Mouse (Mus musculus): ENCODE data around the gene Umps. TPM values are rescaled to one million over a fixed set of nuclear protein-coding genes. Genes with fewer than 3 reads are reported as not detected.

Gene Umps
- polyA plus RNA-seq (2014; fragmentation: Nextera tagmentation; extraction: Ambion mirVana) = 77.4 and 79.9 TPM in 2 replicates

DNA sequence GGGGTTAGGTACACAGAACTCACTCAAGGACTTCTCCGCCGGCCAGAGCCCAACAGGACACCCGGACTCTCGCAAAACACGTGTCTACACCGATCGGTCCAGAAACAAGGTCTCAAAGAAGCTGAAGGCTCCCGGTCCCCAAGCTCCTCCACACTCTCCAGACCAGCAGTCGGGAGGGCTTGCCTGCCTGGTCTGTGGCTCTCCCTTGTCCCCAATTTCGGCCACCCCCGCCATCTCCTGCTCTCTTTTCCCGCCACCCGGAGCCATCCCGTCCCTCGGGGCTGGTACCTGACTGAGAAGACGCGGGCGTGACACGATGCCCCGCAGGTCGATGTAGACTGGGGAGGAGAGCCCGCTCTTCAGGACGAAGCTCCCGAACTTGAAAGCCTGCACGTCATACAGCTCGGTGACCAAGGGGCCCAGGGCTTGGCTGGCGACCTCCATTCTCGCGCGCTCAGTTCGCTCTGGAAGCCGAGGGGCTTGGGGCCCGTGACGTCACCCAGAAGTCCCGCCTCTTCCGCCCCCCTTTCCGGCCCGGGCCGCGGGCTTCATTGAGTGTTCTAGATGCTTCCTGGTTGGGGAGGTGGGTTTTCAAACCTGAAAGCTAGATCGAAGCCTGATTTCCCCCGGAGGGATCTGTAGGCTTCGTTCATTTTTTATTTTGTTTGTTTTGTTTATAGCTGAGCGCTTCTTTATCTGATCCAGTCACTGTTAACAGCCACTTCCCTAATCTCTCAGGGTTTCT is at the start of gene Umps:
Umps (minus strand) TSS at position 501 of the 745 bp plus-strand sequence.
- Histone ChIP-seq H3K27me3 (ENCODE audit: control insufficient read depth, insufficient read depth, low read length) (no peaks in the 10 kb centered on the region), H3K4me1 (replicated peaks; ENCODE audit: control insufficient read depth, insufficient read depth, low read length) (peaks cover 9% of the 10 kb centered on the region; the same call in 1 of the 2 replicates), H3K27ac (ENCODE audit: low read depth, low read length) (peak within 1 kb of the TSS; percentile 12; the same call in 1 of the 2 replicates), H3K9ac (ENCODE audit: low read length) (peak within 1 kb of the TSS; percentile 94), H3K4me3 (ENCODE audit: low read depth, low read length) (peak within 1 kb of the TSS; percentile 84), H3K4me2 (ENCODE audit: low read depth, low read length, severe bottlenecking) (peak within 1 kb of the TSS; percentile 64), H3K36me3 (ENCODE audit: control insufficient read depth, insufficient read depth, low read length) (peaks cover 8% of the 10 kb centered on the region), H3K9me3 (ENCODE audit: control insufficient read depth, low read length) (no peaks in the 10 kb centered on the region)
- WGBS = 2% methylated on average over 44 of the region's 44 CpGs
- DNase-seq (ENCODE audit: low spot score) (peak; percentile 92), ATAC-seq (replicated peaks; ENCODE audit: low FRiP score) (peak; percentile 91)

DNA sequence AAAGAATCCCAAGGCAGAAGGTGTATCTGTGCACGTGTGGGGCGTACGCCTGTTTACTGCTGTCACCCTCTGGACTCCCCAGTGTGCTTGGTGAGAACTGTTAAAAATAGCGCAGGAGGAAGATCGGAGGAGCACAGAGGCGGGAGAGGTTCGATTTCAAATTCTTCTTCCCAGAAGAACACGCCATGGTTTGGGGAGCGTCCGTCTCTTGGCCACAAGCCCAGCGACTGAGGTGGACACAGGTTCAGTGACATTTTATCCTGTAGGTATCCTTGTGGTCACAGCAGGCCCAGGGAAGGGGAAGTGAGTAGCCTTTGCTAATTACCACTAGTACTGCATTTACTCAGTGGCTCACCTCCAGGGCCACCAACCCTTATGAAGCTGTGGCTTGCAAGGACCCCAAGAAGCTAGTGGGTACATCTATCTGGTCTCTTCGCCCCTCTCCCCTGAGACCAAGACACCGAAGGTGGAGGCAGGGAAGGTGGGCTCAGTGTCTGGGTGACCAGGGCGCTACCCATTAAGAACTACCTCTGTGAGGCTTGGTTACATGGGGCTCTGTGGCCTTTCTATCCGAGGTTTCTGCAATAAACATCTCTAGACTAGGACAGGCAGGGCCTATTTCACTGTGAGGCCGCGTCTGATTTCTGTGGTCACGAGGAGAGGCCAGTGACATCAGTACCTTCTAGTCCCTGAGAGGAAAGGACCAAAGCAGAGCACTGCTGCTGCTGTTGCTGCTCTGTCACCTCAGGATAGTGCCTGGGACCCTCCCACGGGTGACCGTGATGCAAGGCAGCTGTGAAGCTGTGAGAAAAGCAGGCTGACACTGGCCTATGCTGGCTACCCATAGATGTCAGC is 45.4 kb upstream of the Umps start:
- DNase-seq (ENCODE audit: low spot score) = no peak
- Histone ChIP-seq H3K27ac (ENCODE audit: low read depth, low read length) (no peak overlapping the region), H3K9ac (ENCODE audit: low read length) (no peak overlapping the region), H3K4me1 (replicated peaks; ENCODE audit: control insufficient read depth, insufficient read depth, low read length) (no peaks in the 10 kb centered on the region), H3K4me3 (ENCODE audit: low read depth, low read length) (no peak overlapping the region), H3K9me3 (ENCODE audit: control insufficient read depth, low read length) (peaks cover 3% of the 10 kb centered on the region; the same call in 1 of the 2 replicates), H3K4me2 (ENCODE audit: low read depth, low read length, severe bottlenecking) (no peak overlapping the region), H3K36me3 (ENCODE audit: control insufficient read depth, insufficient read depth, low read length) (no peaks in the 10 kb centered on the region), H3K27me3 (ENCODE audit: control insufficient read depth, insufficient read depth, low read length) (no peaks in the 10 kb centered on the region)
- 92% methylated on average over 20 of the region's 20 CpGs for WGBS
- no peak for ATAC-seq (replicated peaks; ENCODE audit: low FRiP score)

DNA sequence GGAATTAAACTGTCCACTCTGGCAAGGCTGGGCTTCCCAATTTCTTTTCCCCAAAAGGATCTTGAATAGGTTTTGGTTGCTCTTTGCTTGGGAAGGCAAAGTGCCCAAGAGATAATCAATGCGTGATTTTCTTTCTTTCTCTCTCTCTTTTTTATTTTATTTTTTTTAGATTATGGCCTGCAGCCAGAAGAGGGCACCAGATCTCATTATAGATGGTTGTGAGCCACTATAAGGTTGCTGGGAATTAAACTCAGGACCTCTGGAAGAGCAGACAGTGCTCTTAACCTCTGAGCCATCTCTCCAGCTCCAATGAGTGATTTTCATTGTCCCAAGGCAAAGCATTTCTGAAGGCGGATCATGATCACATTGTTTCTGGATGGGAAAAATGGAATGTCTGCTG is 42.7 kb upstream of the Umps start:
- H3K4me3 ChIP-seq (ENCODE audit: low read depth, low read length) = no peak overlapping the region
- H3K36me3 ChIP-seq (ENCODE audit: control insufficient read depth, insufficient read depth, low read length) = no peaks in the 10 kb centered on the region
- no peak for ATAC-seq (replicated peaks; ENCODE audit: low FRiP score)
- H3K27me3 ChIP-seq (ENCODE audit: control insufficient read depth, insufficient read depth, low read length) = no peaks in the 10 kb centered on the region
- no peak for DNase-seq (ENCODE audit: low spot score)
- 90% methylated on average over 2 of the region's 2 CpGs for WGBS
- no peak overlapping the region for H3K9ac ChIP-seq (ENCODE audit: low read length)
- H3K4me2 ChIP-seq (ENCODE audit: low read depth, low read length, severe bottlenecking) = no peak overlapping the region
- H3K4me1 ChIP-seq (replicated peaks; ENCODE audit: control insufficient read depth, insufficient read depth, low read length) = no peaks in the 10 kb centered on the region
- H3K27ac ChIP-seq (ENCODE audit: low read depth, low read length) = no peak overlapping the region
- peaks cover 3% of the 10 kb centered on the region; the same call in 1 of the 2 replicates for H3K9me3 ChIP-seq (ENCODE audit: control insufficient read depth, low read length)

DNA sequence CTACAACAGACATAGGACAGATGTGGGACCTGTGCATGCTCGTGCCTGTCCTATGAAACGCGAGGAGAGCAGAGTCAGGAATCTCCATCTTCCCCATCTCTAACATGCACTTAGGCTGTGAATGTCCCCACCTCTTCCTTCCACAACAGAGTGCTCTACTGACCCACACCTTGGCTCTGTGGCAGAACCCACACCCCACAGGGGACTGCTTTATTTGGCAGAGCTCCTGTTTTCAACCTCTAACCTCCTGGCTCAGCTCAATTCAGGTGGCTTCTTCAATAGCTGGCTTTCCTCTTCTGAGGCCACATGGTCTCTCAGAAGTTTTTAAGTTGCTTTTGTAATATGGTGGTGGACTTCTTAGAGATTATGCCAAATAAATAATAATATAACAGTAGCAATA is 39.1 kb upstream of the Umps start:
- no peak overlapping the region for H3K27ac ChIP-seq (ENCODE audit: low read depth, low read length)
- ATAC-seq (replicated peaks; ENCODE audit: low FRiP score) = no peak

DNA sequence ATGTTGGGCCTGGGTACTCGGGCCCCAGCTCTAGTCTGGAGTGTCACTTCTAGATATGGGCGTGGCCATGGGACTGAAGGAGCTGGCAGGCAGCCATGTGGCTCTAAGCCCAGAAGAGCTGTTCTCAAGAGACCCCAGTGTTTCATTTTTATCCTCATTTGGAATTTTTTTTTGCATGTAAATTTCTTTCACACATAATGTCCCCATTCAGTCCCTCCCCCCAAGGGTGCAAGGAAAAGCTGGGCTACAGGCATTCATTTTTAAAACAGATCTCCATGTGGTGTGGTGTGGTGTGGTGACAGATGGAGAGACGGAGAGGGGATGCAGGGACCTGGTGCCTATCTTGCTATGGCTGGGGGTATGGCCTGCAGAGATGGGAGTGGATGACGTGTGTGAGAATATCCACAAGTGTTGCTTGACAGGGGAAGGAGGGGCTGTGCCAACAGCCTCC is 37.3 kb upstream of the Umps start:
- Histone ChIP-seq H3K36me3 (ENCODE audit: control insufficient read depth, insufficient read depth, low read length) (no peaks in the 10 kb centered on the region), H3K4me3 (ENCODE audit: low read depth, low read length) (no peak overlapping the region), H3K9ac (ENCODE audit: low read length) (no peak overlapping the region), H3K27me3 (ENCODE audit: control insufficient read depth, insufficient read depth, low read length) (no peaks in the 10 kb centered on the region), H3K4me1 (replicated peaks; ENCODE audit: control insufficient read depth, insufficient read depth, low read length) (0 out of 2 replicates have a peak, but pooled peaks cover 5% of the 10 kb centered on the region), H3K27ac (ENCODE audit: low read depth, low read length) (peak overlapping the region; percentile 54; the same call in 1 of the 2 replicates), H3K4me2 (ENCODE audit: low read depth, low read length, severe bottlenecking) (no peak overlapping the region), H3K9me3 (ENCODE audit: control insufficient read depth, low read length) (no peaks in the 10 kb centered on the region)
- peak; percentile 89 for ATAC-seq (replicated peaks; ENCODE audit: low FRiP score)
- peak; percentile 62 for DNase-seq (ENCODE audit: low spot score)
- 66% methylated on average over 4 of the region's 4 CpGs for WGBS

More for the DNA sequence above, 39.1 kb upstream of the Umps start:
- H3K4me1 ChIP-seq (replicated peaks; ENCODE audit: control insufficient read depth, insufficient read depth, low read length) = 0 out of 2 replicates have a peak, but pooled peaks cover 2% of the 10 kb centered on the region
- H3K27me3 ChIP-seq (ENCODE audit: control insufficient read depth, insufficient read depth, low read length) = no peaks in the 10 kb centered on the region
- WGBS = 97% methylated on average over 3 of the region's 3 CpGs
- no peak for DNase-seq (ENCODE audit: low spot score)
- H3K36me3 ChIP-seq (ENCODE audit: control insufficient read depth, insufficient read depth, low read length) = no peaks in the 10 kb centered on the region
- H3K9me3 ChIP-seq (ENCODE audit: control insufficient read depth, low read length) = peaks cover 3% of the 10 kb centered on the region; the same call in 1 of the 2 replicates
- no peak overlapping the region for H3K9ac ChIP-seq (ENCODE audit: low read length)
- H3K4me2 ChIP-seq (ENCODE audit: low read depth, low read length, severe bottlenecking) = no peak overlapping the region
- H3K4me3 ChIP-seq (ENCODE audit: low read depth, low read length) = no peak overlapping the region

DNA sequence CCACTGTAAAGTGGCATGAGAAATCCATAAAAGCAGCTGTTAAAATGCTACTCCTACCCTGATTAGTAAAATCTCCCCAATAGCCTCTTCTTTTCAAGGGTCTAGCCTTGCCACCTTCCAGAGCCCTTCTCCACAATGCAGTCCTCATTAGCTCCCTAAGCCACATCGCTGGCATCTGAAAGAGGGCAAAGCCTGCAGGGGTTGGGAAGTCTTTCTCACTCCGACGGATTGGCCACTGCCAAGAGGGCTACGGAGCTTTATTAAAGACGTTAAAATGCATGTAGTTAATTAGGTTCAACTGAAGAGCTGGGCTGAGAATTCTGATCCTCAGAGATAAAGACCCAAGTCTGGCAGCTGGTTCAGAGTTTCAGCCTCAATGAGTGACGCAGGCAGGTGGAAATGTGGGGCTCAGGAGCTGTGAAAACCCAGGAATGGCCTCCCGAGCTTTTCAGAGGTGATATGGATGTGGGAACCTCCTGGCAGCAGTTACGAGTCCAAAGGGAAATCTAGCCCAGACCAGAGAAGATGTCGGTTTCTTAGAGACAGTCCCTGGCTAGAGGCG is 36.8 kb upstream of the Umps start:
- Histone ChIP-seq H3K4me3 (ENCODE audit: low read depth, low read length) (no peak overlapping the region), H3K9ac (ENCODE audit: low read length) (no peak overlapping the region), H3K27ac (ENCODE audit: low read depth, low read length) (peak overlapping the region; percentile 15; the same call in 1 of the 2 replicates), H3K36me3 (ENCODE audit: control insufficient read depth, insufficient read depth, low read length) (no peaks in the 10 kb centered on the region), H3K9me3 (ENCODE audit: control insufficient read depth, low read length) (no peaks in the 10 kb centered on the region), H3K27me3 (ENCODE audit: control insufficient read depth, insufficient read depth, low read length) (no peaks in the 10 kb centered on the region), H3K4me1 (replicated peaks; ENCODE audit: control insufficient read depth, insufficient read depth, low read length) (0 out of 2 replicates have a peak, but pooled peaks cover 5% of the 10 kb centered on the region), H3K4me2 (ENCODE audit: low read depth, low read length, severe bottlenecking) (no peak overlapping the region)
- ATAC-seq (replicated peaks; ENCODE audit: low FRiP score) (0 out of 2 replicates have a peak, but pooled peaks have one; percentile 10), DNase-seq (ENCODE audit: low spot score) (no peak)
- WGBS = 54% methylated on average over 10 of the region's 10 CpGs

DNA sequence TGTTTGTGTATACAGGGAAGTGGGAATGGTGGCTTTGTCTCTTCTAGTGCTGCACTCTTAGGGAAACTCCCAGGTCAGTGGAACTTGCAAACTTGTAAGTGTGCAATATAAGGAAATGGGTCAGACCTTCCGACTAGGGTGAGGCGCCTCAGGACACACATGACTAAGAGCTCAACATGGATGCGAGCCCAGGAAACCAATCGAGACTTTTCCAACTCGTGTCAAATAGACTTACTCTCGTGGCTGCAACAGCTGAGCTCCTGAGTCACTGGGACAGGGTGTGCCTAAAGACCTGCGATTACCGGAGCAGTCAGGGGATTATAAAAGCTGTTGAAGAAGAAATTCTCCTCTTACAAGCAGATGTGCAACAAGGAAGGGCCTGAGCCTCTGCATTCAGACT is 33.9 kb upstream of the Umps start:
- Histone ChIP-seq H3K27ac (ENCODE audit: low read depth, low read length) (no peak overlapping the region), H3K36me3 (ENCODE audit: control insufficient read depth, insufficient read depth, low read length) (no peaks in the 10 kb centered on the region), H3K4me3 (ENCODE audit: low read depth, low read length) (no peak overlapping the region), H3K27me3 (ENCODE audit: control insufficient read depth, insufficient read depth, low read length) (no peaks in the 10 kb centered on the region), H3K4me1 (replicated peaks; ENCODE audit: control insufficient read depth, insufficient read depth, low read length) (0 out of 2 replicates have a peak, but pooled peaks cover 5% of the 10 kb centered on the region), H3K9ac (ENCODE audit: low read length) (no peak overlapping the region), H3K4me2 (ENCODE audit: low read depth, low read length, severe bottlenecking) (no peak overlapping the region), H3K9me3 (ENCODE audit: control insufficient read depth, low read length) (no peaks in the 10 kb centered on the region)
- 93% methylated on average over 8 of the region's 8 CpGs for WGBS
- no peak for ATAC-seq (replicated peaks; ENCODE audit: low FRiP score)
- DNase-seq (ENCODE audit: low spot score) = no peak

DNA sequence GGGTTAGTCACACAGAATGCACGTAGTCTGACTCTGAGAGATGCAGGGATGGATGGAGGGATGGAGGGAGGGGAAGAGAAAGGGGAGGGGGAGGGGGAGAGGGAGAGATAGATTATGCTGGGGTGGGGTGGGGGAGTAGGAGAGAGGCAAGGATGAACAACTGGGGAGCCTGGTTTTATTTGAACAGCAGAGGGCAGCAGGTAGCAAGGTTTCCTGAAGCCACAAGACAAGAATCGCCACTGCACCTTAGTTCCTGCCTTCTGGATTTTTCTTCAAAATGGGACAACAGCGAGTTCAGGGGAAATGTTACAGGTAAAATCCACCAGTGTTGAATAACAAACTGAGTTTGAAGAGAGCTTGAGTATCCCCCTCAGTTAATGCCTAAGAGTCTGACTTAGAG is 32.5 kb upstream of the Umps start:
- H3K4me2 ChIP-seq (ENCODE audit: low read depth, low read length, severe bottlenecking) = no peak overlapping the region
- H3K9me3 ChIP-seq (ENCODE audit: control insufficient read depth, low read length) = no peaks in the 10 kb centered on the region
- DNase-seq (ENCODE audit: low spot score) (peak; percentile 60), ATAC-seq (replicated peaks; ENCODE audit: low FRiP score) (no peak)
- H3K4me3 ChIP-seq (ENCODE audit: low read depth, low read length) = no peak overlapping the region
- 39% methylated on average over 3 of the region's 3 CpGs for WGBS
- 0 out of 2 replicates have a peak, but pooled peaks cover 3% of the 10 kb centered on the region for H3K4me1 ChIP-seq (replicated peaks; ENCODE audit: control insufficient read depth, insufficient read depth, low read length)
- H3K36me3 ChIP-seq (ENCODE audit: control insufficient read depth, insufficient read depth, low read length) = no peaks in the 10 kb centered on the region
- H3K27ac ChIP-seq (ENCODE audit: low read depth, low read length) = no peak overlapping the region
- no peak overlapping the region for H3K9ac ChIP-seq (ENCODE audit: low read length)
- no peaks in the 10 kb centered on the region for H3K27me3 ChIP-seq (ENCODE audit: control insufficient read depth, insufficient read depth, low read length)

Data from forebrain, embryonic 11.5 days (tissue).